Mouse (Mus musculus) thymus, adult 18-20 months (tissue): ENCODE data around the gene Cd300ld5.
"Not testable (repeated sequence)": the region's sequence is repeated elsewhere in the genome, so short reads cannot be mapped to it uniquely, and the experiment has no call there.

Source experiments
- DNase-seq, 2 experiments: peaks; one replicate each; pipeline ENCODE4 v3.0.0; 2022; ENCODE audit warnings: mixed read lengths in 2 of 2

The Cd300ld5 gene

GRCm38 (mm10) chr11:115026912-115027311 is 10.7 kb downstream of the Cd300ld5 start, which contains the start of gene Cd300ld4:
TSS of gene Cd300ld4 (minus strand) at chr11:115027012.
- not testable (repeated sequence) for DNase-seq

- DNase-seq, result not testable (repeated sequence)
Measured at GRCm38 (mm10) chr11:115016093-115016492, 21.5 kb downstream of the Cd300ld5 start, which contains the start of gene Cd300ld2. TSS of gene Cd300ld2 (minus strand) at chr11:115016193.

DNA sequence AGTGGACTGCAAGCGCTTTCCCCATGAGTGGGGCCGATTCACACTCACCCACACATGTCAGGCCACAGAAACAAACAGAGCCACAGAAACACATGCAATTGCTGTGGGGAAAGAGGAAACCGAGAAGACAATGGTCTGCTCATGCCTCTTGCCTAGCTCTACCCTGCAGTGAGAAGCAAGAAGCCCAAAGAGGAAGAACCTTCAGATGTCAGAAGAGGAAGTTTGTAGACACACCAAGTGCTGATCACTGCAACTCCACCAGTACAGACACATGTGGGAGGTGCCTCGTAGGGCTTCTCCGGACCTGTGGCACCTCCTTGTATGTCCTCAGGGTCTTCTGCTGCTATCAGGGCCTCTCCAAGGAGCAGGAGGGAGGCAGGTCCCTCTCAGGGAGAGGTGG is 33.5 kb downstream of the Cd300ld5 start:
- DNase-seq, result no peak

DNA sequence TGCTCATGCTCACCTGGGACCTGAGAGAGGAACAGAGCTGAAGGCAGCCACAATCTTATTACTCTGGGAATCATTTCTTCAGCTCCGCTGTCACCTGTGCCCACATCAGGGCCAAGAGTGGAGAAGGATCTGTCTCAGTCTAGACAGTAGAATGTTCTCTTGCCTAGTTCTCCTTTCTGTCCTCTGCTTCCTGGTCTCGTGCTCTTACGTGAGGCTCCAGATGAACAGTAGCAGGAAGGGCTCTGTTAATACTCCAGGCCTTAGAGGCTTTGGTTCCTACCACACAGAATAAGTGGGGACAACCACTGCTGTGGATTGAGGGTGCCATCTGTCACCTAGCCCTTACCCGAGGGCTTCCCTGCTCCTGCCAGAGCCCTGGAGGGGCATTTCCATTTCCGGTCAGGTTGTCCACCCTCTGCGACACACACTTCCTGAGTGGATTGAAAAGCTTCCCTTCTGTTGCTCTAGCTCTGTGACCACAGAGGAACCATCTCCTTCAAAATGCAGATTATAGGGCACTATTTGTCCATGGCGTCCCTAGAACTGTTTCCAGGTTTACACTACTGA is 36.0 kb downstream of the Cd300ld5 start, which contains the start of gene Cd300c2:
Gene Cd300c2 (minus strand): TSS at position 407 of the 567 bp plus-strand sequence.
- DNase-seq, result no peak

- DNase-seq, result no peak
Measured at GRCm38 (mm10) chr11:114989793-114990192, 47.8 kb downstream of the Cd300ld5 start, which contains the start of gene Cd300ld. TSS of gene Cd300ld (minus strand) at chr11:114989922.

DNA sequence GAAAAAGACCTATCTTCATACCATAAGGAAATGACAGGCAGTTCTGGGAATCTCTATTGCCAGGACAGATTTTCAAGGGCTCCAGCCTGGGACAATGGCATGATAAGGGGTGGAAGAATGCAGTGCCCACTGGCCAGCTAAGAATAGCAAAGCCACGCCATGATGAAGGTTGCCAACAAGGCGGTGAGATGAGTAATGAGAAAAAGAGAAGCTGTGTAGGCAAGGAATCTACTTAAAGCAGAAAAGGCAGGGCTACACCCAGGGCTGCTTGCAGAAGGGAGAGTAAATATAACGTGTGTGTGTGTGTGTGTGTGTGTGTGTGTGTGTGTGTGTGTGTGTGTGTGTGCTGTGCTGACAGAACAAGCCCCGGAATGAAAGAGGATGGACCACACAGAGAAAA is 55.7 kb downstream of the Cd300ld5 start:
- no peak for DNase-seq
